Mouse (Mus musculus) ES-E14 (cell line): ENCODE measurements around the gene Fam227b.

Source experiments
- HCFC1 ChIP-seq: IDR thresholded peaks from 2 replicates; pipeline ENCODE4 v1.6.1; 2012; ENCODE audit warnings: low read length, inconsistent platforms, borderline replicate concordance; ENCODE audit not compliant: insufficient read depth
- MAFK ChIP-seq: IDR thresholded peaks from 2 replicates; pipeline ENCODE4 v1.6.1; 2014; ENCODE audit warnings: mild to moderate bottlenecking, low read depth, low read length, inconsistent platforms; ENCODE audit not compliant: insufficient read depth

DNA sequence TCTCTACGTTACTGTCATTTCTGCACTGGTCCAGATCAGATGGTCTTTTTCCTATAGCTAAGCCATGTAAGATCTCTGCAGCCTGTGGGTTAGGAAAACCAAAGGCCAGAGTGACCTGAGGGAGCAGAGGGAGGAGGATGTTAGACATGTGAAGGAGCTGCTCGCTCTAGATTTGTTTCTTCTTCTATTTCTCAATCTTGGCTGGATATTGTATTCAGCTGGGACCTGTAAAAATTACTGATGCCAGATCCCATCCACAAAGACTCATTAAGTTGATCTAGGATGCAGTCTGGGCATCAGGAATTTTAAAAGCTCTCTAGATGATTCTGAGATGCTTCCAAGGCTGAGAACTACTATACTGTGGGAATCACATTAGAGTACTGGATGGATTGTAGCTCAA lies 111.2 kb downstream of the Fam227b start:
- no peak for TF ChIP-seq MAFK
- TF ChIP-seq HCFC1 = no peak
